Mouse (Mus musculus): ENCODE data around the gene Cfap97d1.

Gene Cfap97d1

GRCm38 (mm10) chr11:101984054-101985025 lies at the start of gene Cfap97d1:
Cfap97d1 (plus strand) TSS chr11:101984279.
- peak; percentile 86 for DNase-seq

DNA sequence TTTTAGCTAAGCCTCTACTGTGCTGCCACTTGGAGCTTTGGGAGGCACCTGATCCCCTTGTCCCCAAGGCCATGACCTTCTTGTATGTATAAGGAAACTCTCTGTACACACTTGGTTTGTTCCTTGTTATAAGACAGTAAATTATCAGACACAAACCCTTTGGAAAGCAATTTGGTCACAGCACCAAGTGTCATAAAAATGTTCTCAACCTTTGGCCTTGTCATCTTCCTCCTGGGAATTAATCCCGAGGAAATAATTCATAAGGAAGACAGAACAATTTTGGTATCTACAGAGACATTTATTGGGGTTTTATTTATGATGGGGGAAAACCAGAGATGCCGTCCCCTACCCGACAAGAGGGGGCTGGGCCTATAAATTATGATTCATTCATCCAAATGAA lies 48.3 kb upstream of the Cfap97d1 start:
- no peak for DNase-seq

DNA sequence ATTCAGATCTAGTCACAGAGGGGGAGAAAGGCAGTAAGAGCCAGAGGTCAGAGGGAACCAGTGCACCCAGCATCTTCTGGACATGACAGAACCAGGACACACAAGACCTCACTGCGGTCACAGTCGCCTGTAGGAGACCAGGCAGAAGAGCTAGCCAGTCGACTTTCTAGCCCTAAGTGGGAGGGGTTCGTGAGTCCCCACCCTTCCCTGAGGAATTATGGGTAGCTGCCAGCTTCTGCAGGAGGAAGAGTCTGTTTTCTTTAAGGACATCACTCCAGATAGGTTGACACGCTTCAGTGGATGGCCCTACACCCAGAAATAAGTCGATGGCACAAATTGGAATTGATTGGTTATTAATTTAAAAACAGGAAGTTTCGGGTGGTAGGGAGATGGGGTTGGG lies 47.7 kb upstream of the Cfap97d1 start:
- no peak for DNase-seq

DNA sequence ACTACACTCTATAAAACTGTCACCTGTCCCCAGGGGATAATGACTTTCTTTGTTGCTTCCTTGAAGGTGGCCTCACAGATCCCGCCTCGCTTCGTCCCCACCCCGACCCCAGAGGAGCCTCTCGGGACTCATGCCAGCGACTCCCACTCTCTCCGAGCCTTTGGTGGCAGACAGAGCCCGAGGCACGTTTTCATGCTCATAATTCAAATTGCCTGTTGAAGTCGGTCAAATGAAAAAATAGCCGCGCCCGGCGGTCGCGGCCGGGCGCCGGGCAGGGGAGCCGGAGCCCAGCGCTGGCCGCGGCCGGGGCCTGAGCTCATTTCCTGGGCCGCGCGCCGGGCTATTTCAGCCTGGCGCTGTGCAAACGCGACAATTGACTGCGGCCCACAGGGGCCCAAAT lies 47.0 kb upstream of the Cfap97d1 start:
- no peak for DNase-seq

DNA sequence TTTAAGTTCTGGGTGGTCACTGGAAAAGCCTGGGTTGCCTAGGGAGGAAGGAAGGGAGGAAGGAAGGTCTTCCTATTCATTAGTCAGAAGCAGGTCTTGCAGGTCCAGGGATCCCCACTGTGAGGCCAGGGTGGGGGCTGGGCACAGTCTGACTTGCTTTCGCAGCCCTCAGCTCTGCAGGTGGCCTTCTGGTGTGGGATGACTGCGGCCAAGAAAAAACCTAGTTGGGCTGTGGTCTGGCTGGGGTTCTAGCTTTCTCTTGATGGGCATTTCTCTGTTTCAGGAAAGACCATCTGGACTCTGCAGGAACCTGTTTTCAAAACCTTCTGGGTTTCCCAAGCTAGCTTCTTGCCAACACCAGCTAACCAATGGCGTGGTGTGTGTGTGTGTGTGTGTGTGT lies 41.0 kb upstream of the Cfap97d1 start:
- no peak for DNase-seq

DNA sequence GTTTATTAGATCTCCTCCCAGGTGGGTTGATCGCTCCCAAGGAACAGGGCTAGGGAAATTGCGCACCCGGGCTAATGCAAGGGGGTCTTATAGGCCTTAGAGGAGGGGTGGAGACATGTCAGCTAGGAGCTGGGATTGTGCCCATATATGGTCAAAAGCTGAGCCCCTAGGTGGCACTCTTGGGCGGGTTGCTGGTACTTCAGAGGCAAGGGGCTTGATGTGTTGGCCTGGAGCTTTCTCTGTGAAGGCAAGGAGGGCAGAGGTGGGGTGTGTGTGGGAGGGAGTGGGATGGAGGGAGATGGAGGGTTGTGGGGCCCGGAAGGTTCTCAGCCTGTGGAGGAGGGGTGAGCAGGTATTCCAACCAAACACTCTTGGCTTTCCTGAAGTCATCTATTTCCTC lies 37.6 kb upstream of the Cfap97d1 start:
- DNase-seq = no peak

DNA sequence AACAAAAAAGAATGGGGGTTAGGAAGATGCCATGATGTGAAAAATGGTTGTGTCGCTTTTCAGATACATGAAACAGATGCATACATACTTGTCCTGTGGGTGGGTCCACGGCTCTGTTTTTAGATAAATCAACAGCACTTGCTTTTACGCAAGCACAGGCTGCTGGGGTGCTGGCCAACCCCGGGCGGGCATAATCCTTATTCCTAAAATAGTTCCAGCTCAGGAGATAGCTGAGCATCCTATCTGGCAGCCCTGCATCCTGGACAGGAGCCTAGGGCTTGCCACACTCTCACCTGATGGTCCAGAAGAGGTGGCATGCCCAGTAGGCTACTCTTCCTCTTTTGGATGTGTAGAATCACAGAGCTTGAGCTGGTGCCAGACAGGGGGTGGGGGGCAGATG lies 34.1 kb upstream of the Cfap97d1 start:
- no peak for DNase-seq

DNA sequence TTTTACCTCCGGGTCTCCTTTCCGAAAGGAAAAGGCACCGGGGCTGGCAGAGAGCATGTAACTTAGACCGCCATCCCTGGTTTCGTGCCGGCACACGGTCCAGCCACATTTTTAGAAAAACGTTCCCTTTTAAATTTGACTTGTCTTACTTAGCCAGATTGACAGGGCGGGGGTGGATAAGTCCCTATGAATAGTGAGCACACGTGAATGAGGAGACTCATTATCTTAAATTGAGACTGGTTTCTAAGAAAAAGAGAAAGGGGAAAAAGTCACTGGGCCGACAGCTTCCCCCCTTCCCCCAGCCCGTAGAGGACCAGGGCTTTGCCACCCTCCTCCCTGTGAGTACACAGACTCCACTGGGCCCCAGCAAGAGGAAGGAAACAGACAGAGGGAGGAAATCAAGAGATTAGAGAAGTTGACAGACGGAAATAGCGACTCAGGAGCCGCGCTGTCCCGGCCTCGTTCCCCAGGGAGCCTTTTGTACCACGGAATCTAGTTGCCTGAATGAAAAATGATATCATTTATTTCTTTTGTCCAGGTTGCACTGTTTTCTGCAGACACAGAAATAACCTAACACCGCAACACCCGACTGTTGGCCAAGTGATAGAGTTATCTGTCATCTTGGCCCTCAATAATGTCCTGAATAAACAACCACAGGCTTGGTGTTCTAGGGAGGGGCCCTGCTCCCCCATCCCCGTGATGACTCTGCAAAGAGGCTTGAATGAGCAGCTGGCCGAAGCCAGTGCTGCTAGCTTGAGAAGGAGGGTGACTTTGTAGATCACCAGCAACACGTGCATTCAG lies 31.3 kb upstream of the Cfap97d1 start:
- peak; percentile 54 to 65 for DNase-seq

DNA sequence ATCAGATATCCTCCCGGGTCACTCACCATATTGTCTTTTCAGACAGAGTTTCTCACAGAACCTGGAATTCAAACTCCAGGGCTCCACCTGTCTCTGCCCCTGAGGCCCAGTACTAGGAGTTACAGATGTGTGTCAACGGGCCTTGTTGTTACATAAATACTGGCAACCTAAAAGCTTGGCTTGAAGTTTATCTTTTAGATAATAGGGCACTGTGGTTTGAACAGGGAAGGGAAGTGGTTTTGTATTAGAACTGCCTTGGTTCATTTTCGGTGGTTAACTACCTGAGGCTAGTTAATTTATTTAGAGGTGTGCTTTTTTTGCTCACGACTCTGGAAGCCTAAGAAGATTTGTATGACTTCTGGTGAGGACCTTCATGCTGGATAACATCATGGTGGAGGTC lies 30.6 kb upstream of the Cfap97d1 start:
- no peak for DNase-seq

DNA sequence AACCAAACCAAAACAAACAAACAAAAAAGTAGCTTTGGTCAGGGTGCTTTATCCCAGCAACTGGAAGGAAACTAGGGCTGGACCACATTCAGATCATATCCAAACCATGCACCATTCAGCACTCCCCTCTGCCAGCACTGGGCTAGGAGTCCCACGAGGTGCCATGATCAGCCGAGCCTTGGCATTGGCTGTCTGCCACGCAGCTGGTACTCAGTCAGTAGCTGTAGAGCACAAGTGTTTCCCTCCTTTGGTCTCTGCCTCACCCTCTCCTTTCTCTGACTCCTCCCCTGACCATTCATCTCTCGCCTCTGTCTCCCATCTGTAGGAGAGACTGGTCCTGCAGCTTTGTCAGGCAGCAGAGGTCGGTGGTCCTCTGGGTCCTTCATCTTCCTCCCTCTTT lies 26.6 kb upstream of the Cfap97d1 start:
- no peak for DNase-seq

GRCm38 (mm10) chr11:101963043-101963442 lies 21.0 kb upstream of the Cfap97d1 start:
- DNase-seq = peak in 1 of 2 experiments; percentile 12

DNA sequence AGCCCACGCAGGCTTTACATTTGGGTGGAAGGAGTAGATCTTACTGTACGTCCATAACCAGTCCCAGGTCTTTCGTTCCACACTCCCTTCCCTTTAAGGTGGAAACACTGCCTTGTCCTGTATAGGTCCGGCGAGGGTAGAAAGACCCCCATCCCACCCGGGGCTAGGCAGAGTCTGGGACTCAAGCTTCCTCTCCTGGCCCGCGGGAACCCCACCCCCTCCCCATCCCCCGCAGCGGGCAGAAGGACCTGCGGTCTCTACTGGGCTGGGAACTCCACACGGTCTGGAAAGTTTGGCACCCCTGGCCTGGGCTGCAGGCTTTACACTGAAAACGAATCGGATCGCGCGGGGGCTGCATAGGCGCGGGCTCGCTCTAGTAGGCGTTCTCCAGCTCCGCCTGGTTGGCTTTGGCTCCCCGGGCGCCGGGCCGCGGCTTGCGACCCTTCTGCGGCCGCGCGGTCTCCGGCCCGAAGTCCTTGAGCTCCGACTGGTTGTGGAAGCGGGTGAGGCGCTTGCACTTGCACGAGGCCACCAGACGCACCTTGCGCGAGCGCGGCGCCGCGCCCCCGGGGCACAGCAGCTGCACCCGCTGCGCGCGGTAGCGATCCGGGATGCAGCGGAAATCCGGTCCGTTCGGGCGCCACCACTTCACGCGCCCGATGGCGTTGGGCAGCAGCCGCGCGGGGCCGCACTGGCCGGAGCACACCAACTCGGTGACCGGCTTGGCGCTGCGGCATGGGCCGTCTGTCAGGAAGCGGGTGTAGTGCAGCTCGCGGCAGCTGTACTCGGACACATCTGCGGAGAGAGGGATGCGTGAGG lies 20.4 kb upstream of the Cfap97d1 start:
- peak; percentile 41 to 50 for DNase-seq

GRCm38 (mm10) chr11:101964647-101965046 lies 19.4 kb upstream of the Cfap97d1 start:
- no peak for DNase-seq

- peak; percentile 13 to 30 for DNase-seq
Measured at GRCm38 (mm10) chr11:101965553-101965952, 18.5 kb upstream of the Cfap97d1 start.

- no peak for DNase-seq
Measured at GRCm38 (mm10) chr11:101966965-101967614, 17.0 kb upstream of the Cfap97d1 start, which contains the start of gene Sost. Sost (minus strand) TSS chr11:101967015.

DNA sequence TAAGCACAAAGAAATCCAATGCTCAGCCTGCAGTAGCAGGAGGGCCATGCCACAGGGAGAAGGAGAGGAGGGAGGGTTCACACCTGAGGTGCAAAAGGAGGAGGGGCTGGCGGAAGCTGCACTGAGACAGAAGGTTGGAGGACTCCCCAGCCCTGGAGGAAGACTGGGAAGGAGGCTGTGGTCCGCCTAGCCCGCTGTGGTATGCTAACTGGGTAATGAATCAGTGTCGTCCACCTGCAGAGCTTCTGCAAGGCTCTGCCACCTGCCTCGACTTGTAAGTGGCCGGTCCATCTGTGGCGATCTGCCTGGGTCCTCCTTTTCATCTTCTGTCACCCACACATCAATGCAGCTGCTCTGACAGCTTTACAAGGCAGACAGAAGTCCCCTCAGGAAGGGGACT lies 15.8 kb upstream of the Cfap97d1 start:
- no peak for DNase-seq

DNA sequence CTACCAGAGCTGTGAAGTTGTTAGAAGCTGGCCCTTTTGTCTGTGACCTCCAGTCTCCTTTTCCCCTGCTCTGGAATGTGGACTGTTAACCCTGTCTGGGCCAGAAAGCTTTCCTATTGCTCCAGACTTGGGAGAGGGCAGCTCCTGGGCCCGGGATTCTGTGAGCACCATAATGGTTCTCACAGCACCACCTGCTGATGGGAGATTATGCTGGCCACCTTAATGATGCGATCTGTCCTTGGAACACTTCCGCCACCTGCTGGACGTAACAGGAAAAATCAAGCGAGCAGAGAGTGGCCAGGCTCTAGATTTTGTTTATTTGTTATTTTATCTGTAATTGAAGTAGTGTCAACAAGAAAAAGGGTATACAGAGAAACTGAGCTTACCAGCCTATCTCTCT lies 15.3 kb upstream of the Cfap97d1 start:
- peak; percentile 84 to 85 for DNase-seq

GRCm38 (mm10) chr11:101969835-101970234 lies 14.2 kb upstream of the Cfap97d1 start:
- no peak for DNase-seq

DNA sequence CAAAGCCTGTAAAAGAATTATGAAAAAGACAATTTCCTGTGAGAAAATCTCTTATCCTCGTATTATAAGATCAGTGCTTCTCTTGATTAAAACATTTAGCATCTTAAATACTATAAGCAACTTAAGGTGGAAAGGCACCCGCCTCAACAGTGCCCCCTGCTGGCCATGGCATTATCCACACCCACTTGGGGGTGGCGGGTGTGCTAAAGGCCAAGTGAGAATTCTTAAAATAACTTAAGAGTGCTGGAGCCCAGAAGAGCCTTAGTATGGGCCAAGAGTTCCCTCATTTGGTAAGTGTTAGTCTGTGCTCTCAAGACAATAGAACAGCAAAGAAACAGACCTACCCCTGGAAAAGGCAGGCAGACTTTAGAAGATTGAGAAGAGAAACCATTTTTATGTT lies 12.7 kb upstream of the Cfap97d1 start:
- DNase-seq = peak; percentile 83 to 85

- DNase-seq = no peak
Measured at GRCm38 (mm10) chr11:101972097-101972496, 12.0 kb upstream of the Cfap97d1 start.

DNA sequence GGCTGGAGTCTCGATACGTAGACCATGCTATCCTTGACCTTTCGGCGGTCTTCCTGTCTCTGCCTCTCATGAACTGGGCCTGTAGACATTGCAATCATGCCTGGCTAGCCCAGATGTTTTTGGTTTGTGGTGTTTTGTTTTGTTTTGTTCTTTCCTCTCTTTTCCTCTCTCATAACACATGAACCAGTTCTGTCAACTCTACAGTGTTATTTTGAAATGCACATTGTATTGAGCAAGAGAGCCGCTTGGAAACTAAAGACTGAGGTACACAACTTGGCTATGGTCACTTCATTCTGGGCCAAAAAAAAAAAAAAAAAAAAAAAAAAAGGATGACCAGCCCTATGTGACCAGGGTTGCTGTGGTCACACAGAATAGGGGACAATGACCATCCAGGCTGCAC lies 11.4 kb upstream of the Cfap97d1 start:
- no peak for DNase-seq

DNA sequence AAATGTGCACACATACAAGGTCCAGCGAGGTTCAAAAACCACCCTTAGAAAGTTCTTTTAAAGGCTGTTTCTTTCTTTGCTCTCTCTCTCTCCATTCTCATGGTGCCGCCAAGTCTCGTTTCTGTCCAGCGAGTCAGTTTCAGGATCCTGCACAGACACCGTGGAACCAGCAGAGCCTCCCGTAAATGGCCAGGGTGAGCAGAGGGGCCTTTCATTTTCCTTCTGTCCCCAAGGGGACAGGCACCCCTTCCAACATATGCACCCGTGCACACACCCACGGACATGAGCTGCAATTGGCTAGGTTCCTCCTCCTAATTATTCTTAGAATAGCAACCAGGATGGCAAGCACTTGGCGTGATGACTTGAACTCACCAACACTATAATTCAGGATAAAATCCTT lies 10.6 kb upstream of the Cfap97d1 start:
- DNase-seq = no peak
